Mouse (Mus musculus) olfactory bulb, adult 2 months (tissue): ENCODE data around the gene Elk3. TPM values are rescaled to one million over a fixed set of nuclear protein-coding genes. Genes with fewer than 3 reads are reported as not detected.

Source experiments
- H3K27ac ChIP-seq: fragments of 200-500 bp; 2 replicates; pipeline ENCODE4 v1.5.1; 2012; ENCODE audit warnings: low read depth, low read length; ENCODE audit not compliant: insufficient read depth
- H3K4me1 ChIP-seq: fragments of 200-500 bp; 2 replicates; pipeline ENCODE4 v1.6.1; 2012; ENCODE audit warnings: low read length; ENCODE audit not compliant: control insufficient read depth, insufficient read depth
- H3K4me3 ChIP-seq: fragments of 200-500 bp; 2 replicates; pipeline ENCODE4 v1.5.1; 2012; ENCODE audit warnings: mild to moderate bottlenecking, low read depth, low read length, moderate library complexity; ENCODE audit not compliant: insufficient read depth
- CTCF ChIP-seq: fragments of 200-500 bp; IDR thresholded peaks from 2 replicates; pipeline ENCODE4 v1.5.1; 2012; ENCODE audit warnings: low read depth, mild to moderate bottlenecking, low read length, moderate library complexity; ENCODE audit not compliant: insufficient read depth
- POLR2A ChIP-seq: fragments of 200-500 bp; IDR thresholded peaks from 2 replicates; pipeline ENCODE4 v1.6.1; 2012; ENCODE audit warnings: mild to moderate bottlenecking, low read depth, low read length, moderate library complexity; ENCODE audit not compliant: insufficient read depth
- WGBS: fragments of 180-500 bp; shearing (Covaris S2); methylation state at CpG from one replicate; pipeline ENCODE4 v1.1.7; 2018; 5-methylcytosine and 5-hydroxymethylcytosine counted together
- polyA plus RNA-seq: library from polyadenylated mRNA; stranded (reverse); fragments of >200 nt; gene quantifications from 2 replicates; pipeline ENCODE4 v1.2.4, GENCODE M21; 2012; ENCODE audit warnings: low replicate concordance; ENCODE audit not compliant: missing spikeins, insufficient read depth, insufficient read length

Elk3 gene
- polyA plus RNA-seq, 1 experiment, result not detected

GRCm38 (mm10) chr10:93347918-93348505 lies 37.1 kb upstream of the Elk3 start:
- TF ChIP-seq CTCF (no peak), POLR2A (no peak)
- H3K4me1 ChIP-seq, result no peaks in the 10 kb centered on the region
- no peak overlapping the region for H3K27ac ChIP-seq
- no peak overlapping the region for H3K4me3 ChIP-seq
- WGBS, result 70% methylated on average over 14 of the region's 14 CpGs

GRCm38 (mm10) chr10:93347387-93347786 lies 36.5 kb upstream of the Elk3 start:
- Histone ChIP-seq H3K4me3 (no peak overlapping the region), H3K4me1 (no peaks in the 10 kb centered on the region), H3K27ac (no peak overlapping the region)
- TF ChIP-seq POLR2A (no peak), CTCF (no peak)
- 56% methylated on average over 7 of the region's 7 CpGs for WGBS

- Histone ChIP-seq H3K4me3 (no peak overlapping the region), H3K4me1 (no peaks in the 10 kb centered on the region), H3K27ac (no peak overlapping the region)
- TF ChIP-seq CTCF, result no peak
- no peak for TF ChIP-seq POLR2A
- WGBS, result 92% methylated on average over 9 of the region's 9 CpGs
These were observed 35.4 kb upstream of the Elk3 start for GRCm38 (mm10) chr10:93346208-93346936.

GRCm38 (mm10) chr10:93345497-93345896 lies 34.6 kb upstream of the Elk3 start:
- no peak for TF ChIP-seq CTCF
- 90% methylated on average over 2 of the region's 2 CpGs for WGBS
- Histone ChIP-seq H3K27ac (no peak overlapping the region), H3K4me1 (no peaks in the 10 kb centered on the region), H3K4me3 (no peak overlapping the region)

GRCm38 (mm10) chr10:93343469-93343868 lies 32.5 kb upstream of the Elk3 start:
- WGBS, result 47% methylated on average over 6 of the region's 6 CpGs
- H3K4me1 ChIP-seq, result no peaks in the 10 kb centered on the region
- TF ChIP-seq CTCF, result no peak
- no peak for TF ChIP-seq POLR2A

GRCm38 (mm10) chr10:93342986-93343385 lies 32.1 kb upstream of the Elk3 start:
- Histone ChIP-seq H3K27ac (no peak overlapping the region), H3K4me3 (no peak overlapping the region), H3K4me1 (no peaks in the 10 kb centered on the region)
- WGBS, result 92% methylated on average over 3 of the region's 3 CpGs
- TF ChIP-seq POLR2A (no peak), CTCF (no peak)

More at GRCm38 (mm10) chr10:93343469-93343868, 32.5 kb upstream of the Elk3 start:
- no peak overlapping the region for H3K27ac ChIP-seq
- H3K4me3 ChIP-seq, result no peak overlapping the region

- no peaks in the 10 kb centered on the region for H3K4me1 ChIP-seq
- WGBS, result 88% methylated on average over 5 of the region's 5 CpGs
- H3K4me3 ChIP-seq, result no peak overlapping the region
- H3K27ac ChIP-seq, result no peak overlapping the region
- no peak for TF ChIP-seq POLR2A
- no peak for TF ChIP-seq CTCF
These were observed 27.6 kb upstream of the Elk3 start for GRCm38 (mm10) chr10:93338526-93338925.

GRCm38 (mm10) chr10:93336462-93336931 lies 25.6 kb upstream of the Elk3 start:
- TF ChIP-seq CTCF (no peak), POLR2A (no peak)
- no peak overlapping the region for H3K27ac ChIP-seq
- 85% methylated on average over 6 of the region's 6 CpGs for WGBS
- no peak overlapping the region for H3K4me3 ChIP-seq
- no peaks in the 10 kb centered on the region for H3K4me1 ChIP-seq

GRCm38 (mm10) chr10:93335828-93336461 lies 25.0 kb upstream of the Elk3 start:
- Histone ChIP-seq H3K27ac (no peak overlapping the region), H3K4me3 (no peak overlapping the region), H3K4me1 (no peaks in the 10 kb centered on the region)
- 86% methylated on average over 16 of the region's 16 CpGs for WGBS
- no peak for TF ChIP-seq POLR2A
- TF ChIP-seq CTCF, result no peak
